Mouse (Mus musculus): ENCODE results near the gene Sstr5. TPM values are rescaled to one million over a fixed set of nuclear protein-coding genes. Genes with fewer than 3 reads are reported as not detected.

The Sstr5 gene
- total RNA-seq, 2 experiments from 2014 or later, result 0.15 TPM; not detected in 1

Other genes starting within 250 kb of the Sstr5 start
- gene Baiap3, start 240.9 kb downstream of the Sstr5 start, total RNA-seq (2021), result 10 to 100 TPM in 1 of 2 experiments, 1 to 10 TPM in 1; 6.4 to 11.8 TPM
- 100 to 1,000 TPM; 221 to 242 TPM for gene Ube2i, start 222.7 kb downstream of the Sstr5 start, total RNA-seq (2021)
- 1 to 10 TPM; 1.8 to 2.4 TPM for gene Prss34, start 198.9 kb downstream of the Sstr5 start, total RNA-seq (2021)
- gene Prss28, start 188.6 kb downstream of the Sstr5 start, total RNA-seq (2021), result not detected
- gene Prss29, start 178.6 kb downstream of the Sstr5 start, total RNA-seq (2021), result not detected
- gene Tpsab1, start 151.7 kb downstream of the Sstr5 start, total RNA-seq (2021), result 1 to 10 TPM; 3.5 to 4.0 TPM
- gene Tpsb2, start 131.0 kb downstream of the Sstr5 start, total RNA-seq (2021), result 10 to 100 TPM in 1 of 2 experiments, 1 to 10 TPM in 1; 9.8 to 11.1 TPM
- not detected for gene Tpsg1, start 128.0 kb downstream of the Sstr5 start, total RNA-seq (2021)
- 10 to 100 TPM; 23.5 to 46.0 TPM for gene Cacna1h, start 63.5 kb downstream of the Sstr5 start, total RNA-seq (2021)
- not detected for gene Tekt4, start 42.7 kb downstream of the Sstr5 start, total RNA-seq (2021)
- 1 to 10 TPM; 1.7 to 2.4 TPM for gene Sox8, start 73.4 kb upstream of the Sstr5 start, total RNA-seq (2021)
- 10 to 100 TPM; 35.8 to 44.3 TPM for gene Lmf1, start 81.8 kb upstream of the Sstr5 start, total RNA-seq (2021)
- gene Gng13, start 219.9 kb upstream of the Sstr5 start, total RNA-seq (2021), result under 1 TPM in 1 of 2 experiments, not detected in 1; 0.70 TPM
- 10 to 100 TPM in 1 of 2 experiments, 1 to 10 TPM in 1; 7.9 to 11.2 TPM for gene Chtf18, start 230.1 kb upstream of the Sstr5 start, total RNA-seq (2021)
- 10 to 100 TPM in 1 of 2 experiments, 1 to 10 TPM in 1; 9.5 to 11.0 TPM for gene Rpusd1, start 230.4 kb upstream of the Sstr5 start, total RNA-seq (2021)
- not detected for gene Mslnl, start 238.8 kb upstream of the Sstr5 start, total RNA-seq (2021)

All from adrenal gland, postnatal 10 days (tissue).